Mouse (Mus musculus) liver, postnatal 0 days (tissue): ENCODE results near the gene Ugt1a8.
"Not testable (repeated sequence)": the region's sequence is repeated elsewhere in the genome, so short reads cannot be mapped to it uniquely, and the experiment has no call there.

ENCODE experiments used
- CTCF ChIP-seq: sonication (generic); IDR thresholded peaks from 2 replicates; pipeline ENCODE4 v1.5.1; 2016; ENCODE audit warnings: antibody characterized with exemption, low read depth
- EP300 ChIP-seq: IDR thresholded peaks from 2 replicates; pipeline ENCODE4 v1.6.1; 2016; ENCODE audit warnings: antibody characterized with exemption, low read depth, mild to moderate bottlenecking

- not testable (repeated sequence) for TF ChIP-seq EP300, CTCF
Observed at GRCm38 (mm10) chr1:88172190-88172589, 84.6 kb downstream of the Ugt1a8 start.
